Mouse (Mus musculus): ENCODE measurements around the gene Snap29.
A peak's percentile ranks its signal among the peaks of the same experiment; 100 is the strongest.

The Snap29 gene

DNA sequence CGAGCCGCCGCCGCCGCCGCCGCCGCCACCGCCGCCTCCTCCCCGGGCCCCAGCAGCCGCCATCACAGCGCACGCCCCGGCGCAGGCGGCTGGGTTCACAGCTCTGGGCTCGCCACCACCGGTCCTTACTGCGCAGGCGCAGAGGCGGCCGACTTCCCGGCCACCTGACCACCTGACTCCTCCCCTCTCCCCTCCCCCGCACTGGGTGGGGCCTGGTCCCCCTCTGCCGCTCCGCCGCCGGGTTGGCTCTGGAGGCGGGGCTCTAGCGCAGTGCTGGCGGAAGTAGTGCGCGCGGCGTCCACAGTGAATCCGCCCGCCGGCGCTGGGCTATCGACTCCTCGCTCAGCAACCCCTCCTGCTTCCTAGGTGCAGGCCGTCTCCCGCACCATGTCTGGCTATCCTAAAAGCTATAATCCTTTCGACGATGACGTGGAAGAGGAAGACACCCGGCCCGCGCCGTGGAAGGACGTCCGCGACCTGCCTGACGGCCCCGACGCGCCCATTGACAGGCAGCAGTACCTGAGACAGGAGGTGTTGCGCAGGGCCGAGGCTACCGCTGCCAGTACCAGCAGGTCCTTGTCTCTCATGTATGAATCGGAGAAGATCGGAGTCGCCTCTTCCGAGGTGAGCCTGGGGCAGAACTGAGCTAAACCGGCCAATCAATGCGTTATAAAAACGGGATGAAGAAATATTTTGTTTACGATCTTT lies at the start of gene Snap29, which contains the start of gene Pi4ka:
Gene Snap29 (plus strand): TSS at position 251 of the 708 bp plus-strand sequence.
Gene Pi4ka (minus strand): TSS at position 579 of the 708 bp plus-strand sequence.
- DNase-seq (ENCODE audit: low spot score in 2 of 2), result peak; percentile 97 to 99

DNA sequence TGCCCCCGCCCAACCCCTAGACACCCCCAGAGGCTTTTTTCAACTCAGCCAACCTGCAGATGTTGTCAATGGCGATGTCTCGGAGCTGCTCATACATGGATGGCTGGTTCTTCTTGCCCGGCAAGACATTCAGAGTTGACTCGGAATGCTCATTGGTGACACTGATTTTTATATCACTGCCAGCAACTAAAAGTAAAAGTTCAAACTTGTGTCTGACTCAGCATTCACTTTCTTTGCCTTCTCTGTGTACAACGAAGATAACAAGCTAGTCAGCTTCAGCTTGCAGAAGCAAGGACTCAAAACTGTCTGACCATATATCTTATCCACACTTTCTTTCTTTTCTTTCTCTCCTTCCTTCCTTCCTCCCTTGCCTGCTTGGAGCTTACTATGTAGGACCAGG lies 49.8 kb upstream of the Snap29 start:
- DNase-seq (ENCODE audit: low spot score in 2 of 2), result no peak

DNA sequence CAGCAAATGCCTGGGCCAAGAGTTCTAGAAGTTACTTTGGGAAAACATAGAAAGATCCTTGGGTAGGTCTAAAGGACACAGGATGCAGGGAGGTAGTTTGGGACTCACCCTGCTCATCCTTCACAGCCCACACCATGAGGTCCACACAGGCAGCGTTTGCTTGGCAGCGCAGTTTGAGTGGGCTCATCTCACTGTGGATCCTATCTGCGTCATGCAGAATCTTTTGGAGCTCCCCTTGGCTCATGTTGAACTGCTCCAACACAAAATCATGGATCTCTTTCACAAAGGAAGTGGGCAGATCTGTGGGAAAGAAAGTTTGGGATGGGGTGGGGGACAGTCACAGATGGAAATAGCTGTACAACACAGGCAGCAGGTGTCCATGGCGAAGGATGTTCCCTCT lies 47.0 kb upstream of the Snap29 start:
- DNase-seq (ENCODE audit: low spot score in 2 of 2), result peak in 1 of 2 experiments; percentile 36

DNA sequence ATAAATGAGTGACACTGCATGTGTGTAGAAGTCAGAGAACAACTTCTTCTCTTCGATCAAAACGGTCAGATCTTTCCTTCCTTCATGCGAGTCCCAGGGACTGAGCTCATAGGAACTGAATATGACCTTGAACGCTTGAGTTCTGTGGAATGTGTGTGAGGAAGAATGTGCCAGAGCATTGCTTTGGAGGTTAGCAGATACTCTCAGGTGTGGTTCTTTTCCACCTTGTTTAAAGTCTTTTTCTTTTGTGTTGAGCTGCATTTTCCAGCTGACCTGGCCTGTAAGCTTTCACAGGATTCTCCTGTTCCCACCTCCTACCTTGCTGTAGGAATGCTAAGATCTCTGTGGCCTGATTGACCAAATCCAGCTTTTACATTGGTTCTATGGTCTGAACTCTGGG lies 23.5 kb upstream of the Snap29 start:
- DNase-seq (ENCODE audit: low spot score in 2 of 2), result no peak

DNA sequence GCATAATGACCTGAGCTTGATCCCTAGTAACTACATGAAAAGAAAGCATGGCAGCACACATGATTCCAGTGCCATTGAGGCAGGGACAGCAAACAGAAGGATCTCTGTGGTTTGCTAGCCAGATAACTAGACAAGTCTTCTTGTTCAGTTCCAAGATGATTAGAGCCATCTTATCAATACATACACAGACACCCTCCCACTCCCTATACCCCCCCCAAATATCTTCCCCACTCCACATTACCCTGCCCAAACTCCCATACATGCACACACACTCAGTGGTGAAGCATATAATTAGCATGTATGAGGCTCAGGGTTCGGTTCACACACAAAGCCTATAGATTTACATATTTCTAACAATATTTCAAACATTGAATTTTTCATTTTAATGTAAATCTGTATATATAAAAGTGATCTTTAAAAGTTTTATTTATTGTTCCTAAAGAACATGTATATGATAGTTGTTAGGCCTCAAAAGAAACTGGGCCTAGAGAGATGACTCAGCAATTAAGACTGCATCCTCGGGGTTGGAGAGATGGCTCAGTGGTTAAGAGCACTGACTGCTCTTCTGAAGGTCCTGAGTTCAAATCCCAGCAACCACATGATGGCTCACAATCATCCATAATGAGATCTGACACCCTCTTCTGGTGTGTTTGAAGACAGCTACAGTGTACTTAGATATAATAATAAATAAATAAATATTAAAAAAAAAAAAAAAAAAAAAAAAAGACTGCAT lies 22.0 kb upstream of the Snap29 start:
- DNase-seq (ENCODE audit: low spot score in 2 of 2), result no peak

DNA sequence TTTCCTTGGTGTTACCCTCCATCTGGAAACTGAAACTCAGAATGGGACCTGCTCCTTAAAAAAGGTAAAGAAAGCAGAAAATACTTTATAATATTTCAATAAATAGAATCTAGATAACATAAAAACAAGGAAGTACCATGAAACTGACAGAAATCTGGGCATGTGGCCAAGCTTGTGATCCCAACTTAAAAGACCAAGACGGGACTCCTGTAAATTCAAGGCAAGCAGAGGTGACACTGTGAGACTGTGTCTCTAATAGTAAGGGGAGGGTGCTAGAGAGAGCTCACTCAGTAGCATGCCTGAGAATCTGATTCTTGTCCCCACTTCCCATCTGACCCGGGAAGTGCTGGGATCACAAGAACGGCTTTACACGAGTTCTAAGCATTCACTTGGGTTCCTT lies 13.0 kb upstream of the Snap29 start:
- no peak for DNase-seq (ENCODE audit: low spot score in 2 of 2)

DNA sequence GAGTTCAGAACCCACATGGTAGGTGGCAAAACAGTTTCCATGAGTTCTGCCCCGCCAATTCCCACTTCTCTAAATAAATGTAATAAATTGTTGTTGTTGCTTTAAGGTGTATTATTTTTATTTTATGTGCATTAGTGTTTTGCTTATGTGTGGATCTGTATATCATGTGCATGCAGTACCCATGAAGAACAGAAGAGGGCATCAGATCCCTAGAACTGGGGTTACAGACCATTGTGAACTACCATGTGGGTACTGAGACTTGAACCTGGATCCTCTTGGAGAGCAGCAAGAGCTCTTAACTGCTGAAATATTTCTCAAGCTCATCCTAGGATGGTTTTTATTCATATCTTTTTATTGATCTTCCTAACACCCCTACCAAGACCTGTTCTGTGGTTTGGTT lies 2.9 kb upstream of the Snap29 start:
- DNase-seq (ENCODE audit: low spot score in 2 of 2), result peak in 1 of 2 experiments; percentile 19

DNA sequence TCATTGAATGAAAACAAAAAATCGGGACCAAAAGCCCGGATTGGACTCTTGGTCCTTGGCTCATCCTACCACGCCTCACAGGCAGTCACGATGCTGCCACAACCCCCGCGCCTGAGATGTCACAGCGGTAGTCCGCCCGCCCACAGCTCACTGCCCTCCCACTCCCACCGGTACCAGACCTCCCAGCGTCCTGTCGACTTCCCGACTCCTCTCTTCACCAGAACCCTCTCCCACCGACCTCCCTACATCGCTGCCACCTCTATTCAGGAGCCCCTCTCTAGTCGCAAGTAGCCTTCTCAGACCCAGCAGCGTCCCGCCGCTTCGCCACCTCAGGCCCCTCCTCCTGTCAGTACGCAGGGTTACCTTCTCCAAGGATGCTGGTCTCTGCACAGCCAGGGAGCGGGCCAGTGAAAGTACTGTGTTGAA lies 502 bp upstream of the Snap29 start:
- peak; percentile 79 to 88 for DNase-seq (ENCODE audit: low spot score in 2 of 2)

DNA sequence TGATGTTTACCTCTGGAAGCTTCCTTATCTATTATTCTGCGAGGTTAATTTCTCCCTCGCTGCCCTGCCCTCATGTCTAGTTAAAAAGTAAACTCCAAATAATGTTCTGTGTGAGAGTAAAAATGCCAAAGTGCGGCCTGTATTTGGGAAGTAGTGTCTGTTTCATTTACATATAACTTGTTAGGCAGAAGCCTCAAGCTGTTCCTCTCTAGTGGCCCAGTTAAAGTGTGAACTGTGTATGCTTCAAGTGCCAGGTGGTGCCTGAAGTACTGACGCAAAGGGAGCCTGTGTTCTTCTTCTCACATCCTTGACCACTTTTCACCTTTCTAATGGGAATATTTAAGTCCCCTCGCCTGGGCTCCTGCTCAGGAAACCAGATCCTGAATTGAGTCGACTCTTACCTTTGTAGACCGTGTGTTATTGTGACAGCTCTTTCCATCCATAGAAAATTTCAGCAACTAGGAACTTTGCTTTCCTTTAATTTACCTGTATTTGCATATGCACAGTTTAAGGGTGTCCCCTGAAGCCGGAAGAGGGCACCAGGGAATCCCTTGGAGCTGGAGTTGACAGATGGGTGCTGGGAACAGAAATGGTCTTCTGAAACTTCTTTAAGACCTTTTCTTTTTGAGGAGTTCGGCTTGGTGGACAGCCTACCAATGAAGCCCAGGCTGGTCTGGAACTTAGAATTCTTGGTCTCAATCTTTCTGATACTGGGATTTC lies 886 bp downstream of the Snap29 start:
- peak in 1 of 2 experiments; percentile 21 for DNase-seq (ENCODE audit: low spot score in 2 of 2)

DNA sequence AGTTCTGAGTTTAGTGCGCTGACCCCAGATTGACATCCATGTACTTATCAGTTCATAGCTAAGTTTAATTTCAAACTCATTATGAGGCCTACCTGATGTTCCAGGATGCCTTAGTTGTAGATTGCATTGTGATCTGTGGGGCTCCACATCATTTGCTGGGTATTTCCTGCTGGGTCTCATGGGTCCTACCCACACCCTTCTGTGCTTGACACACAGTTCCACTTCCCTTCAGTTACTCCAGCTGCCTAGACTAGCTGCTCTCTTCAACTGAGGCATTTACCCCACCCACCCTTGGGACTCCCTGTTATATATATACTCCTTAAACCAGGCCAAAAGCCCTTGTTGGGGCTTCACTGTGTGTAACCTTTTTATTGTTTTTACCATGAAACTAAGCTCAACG lies 3.3 kb downstream of the Snap29 start:
- DNase-seq (ENCODE audit: low spot score in 2 of 2), result no peak

DNA sequence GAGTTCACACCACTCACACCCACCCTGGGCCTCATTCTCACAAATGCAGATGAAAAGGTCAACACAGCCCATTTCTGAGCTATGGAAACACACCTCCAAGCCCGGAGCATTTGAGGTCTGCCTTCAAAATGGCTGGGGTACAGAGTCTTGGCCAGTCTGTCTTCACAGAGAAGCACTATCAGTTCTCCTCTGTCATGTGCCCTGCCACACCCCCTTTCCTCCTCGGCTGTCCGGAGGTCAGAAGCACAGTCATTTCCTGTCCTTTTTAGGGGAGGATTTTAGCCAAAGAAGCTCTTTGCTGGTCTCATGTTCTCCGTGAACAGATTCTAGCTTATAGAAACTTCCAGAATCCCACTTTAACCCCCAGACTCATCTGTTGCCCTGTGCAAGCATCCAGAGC lies 4.4 kb downstream of the Snap29 start:
- DNase-seq (ENCODE audit: low spot score in 2 of 2), result no peak

DNA sequence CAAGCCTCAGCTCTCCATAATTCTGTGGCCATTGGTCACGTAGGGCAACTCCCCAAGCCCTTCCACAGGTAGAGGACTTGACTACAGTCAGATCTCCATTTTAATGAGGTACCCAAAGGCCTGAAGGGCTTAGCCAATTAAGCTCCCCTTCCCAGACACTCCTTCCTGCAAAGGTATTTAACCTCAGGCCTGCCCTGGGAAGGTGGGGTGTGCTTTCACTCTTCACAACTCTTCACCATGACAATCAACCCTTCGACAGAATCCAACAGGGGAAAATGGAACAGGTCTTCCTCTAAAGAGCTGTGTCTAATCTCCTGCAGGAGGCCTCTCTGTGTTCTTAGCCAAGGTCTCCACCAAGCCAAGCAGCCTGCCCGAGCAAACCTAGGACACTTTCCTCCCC lies 17.2 kb downstream of the Snap29 start:
- no peak for DNase-seq (ENCODE audit: low spot score in 2 of 2)

DNA sequence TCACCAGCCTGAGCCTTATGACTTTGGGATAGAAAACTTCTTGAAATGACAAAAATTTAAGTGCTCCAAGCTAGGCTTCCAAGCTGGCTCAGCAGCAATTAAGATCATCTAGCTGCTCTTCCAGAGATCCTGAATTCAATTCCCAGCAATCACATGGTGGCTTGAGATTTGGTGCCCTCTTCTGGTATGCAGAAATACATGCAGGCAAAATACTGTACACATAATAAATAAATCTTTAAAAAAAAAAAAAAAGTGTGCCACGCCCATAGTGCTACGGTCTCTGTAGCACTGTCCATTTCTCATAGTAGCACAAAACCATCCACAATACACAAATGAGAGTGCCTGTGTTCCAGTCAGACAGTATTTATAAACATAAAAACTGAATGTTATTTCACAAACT lies 26.8 kb downstream of the Snap29 start:
- no peak for DNase-seq (ENCODE audit: low spot score in 2 of 2)

DNA sequence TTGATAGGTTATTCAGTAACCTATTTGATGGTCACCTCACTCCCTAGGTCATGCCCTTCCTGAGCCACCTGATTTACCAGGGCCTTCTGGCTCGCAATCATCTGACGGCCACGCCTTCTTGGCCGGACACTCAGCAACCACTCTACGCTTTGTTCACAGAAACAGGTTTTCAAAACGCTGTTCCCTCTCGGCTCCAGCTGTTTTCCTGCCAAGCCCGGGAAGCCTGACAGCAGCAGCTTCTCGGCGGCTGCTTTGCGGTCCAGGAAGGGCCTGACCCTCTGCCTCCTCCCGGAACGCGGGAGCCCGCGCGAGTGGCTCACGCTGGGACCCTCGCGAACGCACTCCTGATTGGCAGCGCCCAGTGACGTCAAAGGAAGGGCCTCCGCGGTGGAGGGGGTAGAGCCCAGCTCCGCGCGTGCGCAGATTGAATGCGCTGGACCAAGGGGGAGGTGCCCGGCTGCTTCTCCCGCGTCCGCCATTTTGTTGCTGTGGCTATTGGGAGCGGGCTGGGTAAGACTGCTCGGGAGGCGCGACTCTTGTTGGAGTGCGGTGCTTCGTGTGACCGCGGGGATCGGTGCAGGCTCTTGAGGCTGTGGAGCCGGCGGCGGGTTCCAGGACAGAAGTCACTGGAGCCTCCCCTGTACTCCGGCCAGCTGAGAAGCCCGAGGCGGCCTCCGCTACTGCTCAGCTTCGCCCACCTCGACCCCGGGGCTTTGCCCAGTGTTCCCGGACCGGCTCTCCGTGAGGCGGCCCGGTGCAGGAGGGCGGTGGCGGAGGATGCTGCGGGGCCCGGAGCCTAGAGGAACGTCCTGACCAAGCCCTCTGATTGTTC lies 46.0 kb downstream of the Snap29 start, which contains the start of gene Crkl:
Gene Crkl (plus strand): TSS at position 447 of the 832 bp plus-strand sequence.
- DNase-seq (ENCODE audit: low spot score in 2 of 2), result peak; percentile 88 to 97

DNA sequence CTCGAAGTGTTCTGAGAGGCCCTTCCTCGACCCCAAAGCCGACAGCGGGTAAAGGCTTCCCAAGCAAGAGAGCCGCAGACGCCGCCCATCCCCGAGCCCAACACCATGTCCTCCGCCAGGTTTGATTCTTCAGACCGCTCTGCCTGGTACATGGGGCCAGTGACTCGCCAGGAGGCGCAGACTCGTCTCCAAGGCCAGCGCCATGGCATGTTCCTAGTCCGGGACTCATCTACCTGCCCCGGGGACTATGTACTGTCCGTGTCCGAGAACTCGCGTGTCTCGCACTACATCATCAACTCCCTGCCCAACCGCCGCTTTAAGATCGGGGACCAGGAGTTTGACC lies 46.6 kb downstream of the Snap29 start:
- DNase-seq (ENCODE audit: low spot score in 2 of 2), result peak; percentile 16 to 31

DNA sequence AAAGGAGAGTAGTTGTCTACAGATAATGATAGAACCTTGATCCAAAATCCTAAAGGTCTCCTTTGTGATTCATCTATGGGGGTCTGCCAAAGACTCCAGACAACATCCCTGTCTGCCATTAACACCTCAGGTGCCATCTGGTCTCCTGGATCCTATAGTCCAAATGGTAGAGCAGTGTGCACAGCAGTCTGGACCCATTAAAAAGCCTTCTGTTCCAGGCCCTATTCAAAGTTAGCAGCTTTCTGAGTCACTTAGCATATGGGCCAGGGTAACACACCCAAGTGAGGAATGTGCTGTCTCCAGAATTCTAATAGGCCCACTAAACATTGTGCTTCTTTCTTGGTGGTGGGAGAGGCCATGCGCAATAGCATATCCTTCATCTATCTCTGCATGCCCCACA lies 51.1 kb downstream of the Snap29 start:
- no peak for DNase-seq (ENCODE audit: low spot score in 2 of 2)

DNA sequence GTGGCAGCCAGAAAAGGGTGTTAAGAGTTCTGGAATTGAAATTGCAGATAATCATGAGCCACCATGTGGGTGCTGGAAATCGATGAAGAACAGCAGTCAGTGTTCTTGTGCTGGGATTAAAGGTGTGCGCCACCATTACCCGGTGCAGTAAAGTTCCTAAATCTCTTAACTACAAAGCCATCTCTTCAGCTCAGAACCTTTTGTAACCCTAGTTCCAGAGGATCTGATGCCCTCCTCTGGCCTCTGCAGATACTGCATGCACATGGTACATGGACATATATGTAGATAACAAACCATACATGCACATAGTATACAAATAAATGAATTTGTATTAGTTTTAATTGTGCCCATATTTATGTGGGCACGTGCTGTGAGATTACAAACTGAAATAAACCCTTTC lies 54.5 kb downstream of the Snap29 start:
- DNase-seq (ENCODE audit: low spot score in 2 of 2), result no peak

DNA sequence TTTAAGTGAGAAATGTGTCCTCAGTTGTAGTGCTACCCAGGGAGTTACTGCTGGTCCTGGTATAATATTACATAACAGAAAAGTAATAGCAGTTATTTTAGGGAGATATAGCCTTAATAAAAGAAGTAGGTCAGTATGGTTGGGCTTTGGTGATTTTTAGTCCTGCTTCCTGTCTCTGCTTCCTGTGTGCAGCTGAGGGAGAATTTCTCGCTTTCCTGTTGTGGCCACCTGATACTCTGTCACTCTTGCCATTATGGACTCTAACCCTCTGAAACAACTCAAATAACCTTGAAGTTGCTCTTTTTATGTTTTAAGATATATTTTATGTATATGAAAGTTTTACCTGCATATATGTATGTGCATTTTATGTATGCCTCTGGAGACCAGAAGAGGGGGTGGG lies 55.8 kb downstream of the Snap29 start:
- DNase-seq (ENCODE audit: low spot score in 2 of 2), result no peak

DNA sequence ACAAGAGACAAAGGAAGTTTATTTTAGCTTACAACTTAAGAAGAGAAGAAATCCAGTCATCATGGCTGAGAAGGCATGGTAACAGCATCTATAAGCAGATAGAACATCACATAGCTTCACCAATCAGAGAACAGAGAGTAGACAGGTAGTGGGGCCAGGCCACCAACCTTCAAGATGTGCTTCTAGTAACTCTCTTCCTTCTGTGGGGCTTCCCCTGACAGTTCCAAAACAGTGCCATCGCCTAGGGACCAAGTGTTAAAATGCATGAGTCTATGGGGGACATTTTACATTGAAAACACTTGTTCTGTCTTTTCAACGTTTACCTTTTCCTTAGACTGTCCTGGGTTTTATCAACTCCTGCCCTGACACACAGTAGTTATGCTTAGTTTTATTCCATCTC lies 57.4 kb downstream of the Snap29 start:
- DNase-seq (ENCODE audit: low spot score in 2 of 2), result no peak

DNA sequence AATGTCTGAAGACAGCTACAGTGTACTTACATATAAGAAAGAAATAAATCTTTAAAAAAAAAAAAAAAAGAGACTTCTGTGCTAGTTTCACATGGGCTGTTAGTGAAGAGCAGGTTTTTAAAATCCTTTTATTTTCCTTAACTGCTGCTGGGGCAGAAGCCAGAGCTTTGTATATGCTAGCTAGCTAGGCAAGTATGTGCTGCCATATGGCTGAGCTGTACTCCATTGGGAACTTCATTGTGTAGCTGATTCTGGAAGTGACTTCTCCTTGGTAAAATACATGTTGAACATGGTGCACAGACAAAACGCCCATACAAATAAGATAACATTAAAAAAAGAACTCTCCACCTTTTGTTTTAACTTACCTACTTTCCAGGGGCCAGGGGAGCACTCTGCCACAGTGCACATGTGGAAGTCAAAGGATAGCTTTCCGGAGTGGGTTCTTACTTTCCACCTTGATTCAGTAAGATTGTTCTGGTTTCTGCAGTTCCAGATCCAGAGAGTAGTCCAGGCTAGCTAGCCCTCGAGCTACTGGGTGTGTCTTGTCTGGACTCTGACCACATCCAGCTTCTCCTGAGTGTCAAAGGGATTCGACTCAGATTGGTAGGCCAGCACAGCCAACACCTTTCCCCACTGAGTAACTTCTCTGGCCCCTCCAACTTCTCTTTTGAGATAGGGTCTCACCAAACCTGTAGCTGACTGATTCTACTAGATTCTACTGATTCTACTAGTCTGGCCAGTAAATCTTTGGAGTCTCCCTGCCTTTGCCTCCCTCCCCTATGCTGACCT lies 61.3 kb downstream of the Snap29 start:
- no peak for DNase-seq (ENCODE audit: low spot score in 2 of 2)

DNA sequence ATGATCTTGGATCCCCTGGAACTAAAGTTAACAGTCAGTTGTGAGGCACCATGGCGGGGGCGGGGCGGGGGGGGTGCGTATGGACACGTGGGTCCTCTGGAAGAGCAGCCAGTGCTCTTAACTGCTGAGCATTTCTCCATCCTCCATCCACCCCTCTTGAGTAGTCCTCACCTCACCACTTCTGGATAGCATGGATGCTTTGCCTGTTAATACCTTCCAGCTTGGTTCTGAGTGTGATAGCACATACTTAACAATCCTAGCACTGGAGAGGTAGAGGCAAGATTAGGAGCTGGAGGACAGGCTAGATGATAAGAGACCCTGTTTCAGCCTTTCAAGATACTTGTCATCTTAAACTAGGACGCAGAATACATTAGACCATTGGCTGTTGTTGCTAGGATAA lies 66.7 kb downstream of the Snap29 start:
- DNase-seq (ENCODE audit: low spot score in 2 of 2), result no peak
